ENCODE assay signal across 10 mouse cellular contexts in genomic region chr9:115383935-115384334, GRCm38 (mm10).
DNase-seq lines count a peak whose midpoint lies in the region; ATAC-seq lines count a peak whose summit lies in the region.
"Had no signal": no experiment of that assay in that cellular context is flagged by ENCODE, and none has a peak within 500 bp of the region (broad histone marks: within the 10 kb centered on the region; RNA-seq: fewer than 3 reads in every experiment).

No protein-coding gene starts in this region.

- peak; percentile 82; the same call in 1 of the 2 replicates for ATAC-seq in lung, embryonic 15.5 days (ENCODE audit: borderline replicate concordance, extremely low read depth, low FRiP score, low TSS enrichment)

- intact Hi-C loops in heart, postnatal 10 days (cut with DNase I) = no loop called here

- no peaks in the 10 kb centered on the region for H3K36me3 ChIP-seq in lung, embryonic 15.5 days
- H3K36me3 ChIP-seq: limb, embryonic 13.5 days; stomach, embryonic 15.5 days had no signal

- H3K4me1 ChIP-seq in lung, embryonic 15.5 days = peaks cover 5% of the 10 kb centered on the region
- H3K4me1 ChIP-seq: limb, embryonic 13.5 days; stomach, embryonic 15.5 days had no signal

- DNase-seq in adrenal gland, postnatal 10 days = peak; percentile 78
- peak; percentile 66 to 68 for DNase-seq in adrenal gland, postnatal 36 days
- DNase-seq in heart, postnatal 10 days = peak; percentile 70 to 77
- DNase-seq in cerebellum, adult 9-10 months = no peak
- no peak for DNase-seq in yolk sac, embryonic 10.5 days (ENCODE audit: low spot score)
- no peak for DNase-seq in spleen, adult 12 weeks (ENCODE audit: low spot score)
- DNase-seq: cerebellum, postnatal 36 days had no signal

- H3K9ac ChIP-seq in lung, embryonic 15.5 days = no peak overlapping the region
- H3K9ac ChIP-seq: limb, embryonic 13.5 days; stomach, embryonic 15.5 days had no signal

- H3K27me3 ChIP-seq in lung, embryonic 15.5 days = no peaks in the 10 kb centered on the region
- H3K27me3 ChIP-seq: limb, embryonic 13.5 days; stomach, embryonic 15.5 days had no signal

- no peaks in the 10 kb centered on the region for H3K9me3 ChIP-seq in lung, embryonic 15.5 days
- H3K9me3 ChIP-seq: limb, embryonic 13.5 days; stomach, embryonic 15.5 days had no signal

- WGBS in lung, embryonic 15.5 days = 24% methylated on average over 4 of the region's 4 CpGs

- no peak overlapping the region for H3K4me2 ChIP-seq in lung, embryonic 15.5 days
- H3K4me2 ChIP-seq: limb, embryonic 13.5 days; stomach, embryonic 15.5 days had no signal

- no peak overlapping the region for H3K27ac ChIP-seq in lung, embryonic 15.5 days
- H3K27ac ChIP-seq: limb, embryonic 13.5 days; stomach, embryonic 15.5 days had no signal

- no peak overlapping the region for H3K4me3 ChIP-seq in lung, embryonic 15.5 days
- H3K4me3 ChIP-seq: limb, embryonic 13.5 days; stomach, embryonic 15.5 days had no signal

Comparison
In these comparisons a context has a peak if more than half of its experiments do, and no peak if none do; other contexts are left out.
1. DNase-seq: peak in adrenal gland, postnatal 10 days (single experiment), adrenal gland, postnatal 36 days (2 of 2) and heart, postnatal 10 days (2 of 2); none in cerebellum, adult 9-10 months (single experiment), yolk sac, embryonic 10.5 days (single experiment) and spleen, adult 12 weeks (single experiment).